Mouse (Mus musculus): ENCODE measurements around the gene Gsta2.
"Not testable (repeated sequence)": the region's sequence is repeated elsewhere in the genome, so short reads cannot be mapped to it uniquely, and the experiment has no call there.

Gsta2 gene

GRCm38 (mm10) chr9:78299143-78299542 is 56.4 kb downstream of the Gsta2 start:
- DNase-seq (ENCODE audit: low spot score), result not testable (repeated sequence)

GRCm38 (mm10) chr9:78298232-78298631 is 57.4 kb downstream of the Gsta2 start:
- no peak for DNase-seq (ENCODE audit: low spot score)

GRCm38 (mm10) chr9:78296089-78296488 is 59.5 kb downstream of the Gsta2 start:
- DNase-seq (ENCODE audit: low spot score), result peak; percentile 20

- not testable (repeated sequence) for DNase-seq (ENCODE audit: low spot score)
Observed at GRCm38 (mm10) chr9:78294781-78295180, 60.8 kb downstream of the Gsta2 start.

GRCm38 (mm10) chr9:78293683-78294082 is 61.9 kb downstream of the Gsta2 start:
- not testable (repeated sequence) for DNase-seq (ENCODE audit: low spot score)

GRCm38 (mm10) chr9:78292462-78292861 is 63.1 kb downstream of the Gsta2 start:
- not testable (repeated sequence) for DNase-seq (ENCODE audit: low spot score)

- not testable (repeated sequence) for DNase-seq (ENCODE audit: low spot score)
Observed at GRCm38 (mm10) chr9:78289723-78290122, 65.9 kb downstream of the Gsta2 start, which contains the start of gene Gm10639. Gm10639 (plus strand) TSS chr9:78289923.

GRCm38 (mm10) chr9:78289063-78289462 is 66.5 kb downstream of the Gsta2 start:
- not testable (repeated sequence) for DNase-seq (ENCODE audit: low spot score)

- DNase-seq (ENCODE audit: low spot score), result not testable (repeated sequence)
Observed at GRCm38 (mm10) chr9:78282002-78282711, 73.4 kb downstream of the Gsta2 start.
